Mouse (Mus musculus): ENCODE data around the gene Dnttip2. TPM values are rescaled to one million over a fixed set of nuclear protein-coding genes. Genes with fewer than 3 reads are reported as not detected.
"Not testable (repeated sequence)": the region's sequence is repeated elsewhere in the genome, so short reads cannot be mapped to it uniquely, and the experiment has no call there.

Gene Dnttip2
- polyA plus RNA-seq, 1 experiment from 2014 or later: 61.7 TPM

DNA sequence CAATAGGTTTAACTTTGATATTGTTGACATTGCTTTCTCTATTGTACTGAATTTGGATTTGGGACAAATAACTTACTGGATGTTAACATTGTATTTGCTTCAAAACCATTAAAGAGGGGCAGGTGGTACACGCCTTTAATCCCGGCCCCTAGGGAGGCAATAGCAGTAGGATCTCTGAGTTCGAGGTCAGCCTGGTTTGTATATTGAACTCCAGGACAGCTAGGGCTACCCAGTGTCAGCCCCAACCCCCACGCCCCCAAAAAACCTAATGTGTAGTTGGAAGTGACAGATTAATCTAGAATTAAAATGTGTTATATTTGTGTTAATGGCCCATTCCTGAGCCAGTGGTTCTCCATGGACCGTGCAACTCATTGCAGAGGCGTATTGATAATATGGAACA, 27.8 kb upstream of the Dnttip2 start:
- 29% methylated on average over 6 of the region's 6 CpGs for WGBS

DNA sequence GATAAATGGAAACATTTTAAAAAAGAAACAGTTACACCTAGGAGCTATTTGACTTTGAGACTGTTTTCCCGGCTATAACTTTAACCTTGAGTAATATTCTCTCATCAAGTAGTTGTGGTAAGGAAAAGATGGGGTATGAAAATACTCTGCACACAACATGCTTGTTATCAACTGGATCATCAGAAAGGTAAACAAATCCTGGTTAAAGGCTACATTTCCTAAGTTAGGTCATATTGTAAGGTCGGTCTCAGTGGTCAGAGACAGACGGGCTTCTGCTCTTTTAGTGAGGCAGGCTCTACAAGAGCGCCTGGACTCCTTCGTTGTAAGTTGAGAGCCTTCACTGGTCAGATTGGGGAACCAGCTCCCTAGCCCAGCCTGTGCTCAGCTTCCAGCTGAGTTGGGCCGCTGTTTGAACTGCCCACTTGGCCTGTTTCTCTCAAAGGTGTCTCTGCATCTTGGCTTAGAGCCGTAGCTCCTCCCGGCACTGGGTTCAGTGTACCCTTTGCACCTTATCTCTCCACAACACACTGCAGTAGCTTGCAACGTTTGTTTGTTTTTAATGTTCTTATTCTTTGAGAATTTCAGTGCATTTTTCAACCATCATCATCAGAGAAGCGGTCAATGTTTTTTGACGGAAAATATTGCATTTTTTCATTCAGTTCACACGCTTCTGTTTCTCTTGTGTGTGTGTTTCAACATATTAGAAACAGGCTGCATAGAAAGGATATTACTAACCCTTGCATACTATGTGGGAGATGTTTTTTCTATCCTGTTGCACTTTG, 27.0 kb upstream of the Dnttip2 start:
- Histone ChIP-seq H3K27ac (ENCODE audit: low read length) (0 out of 2 replicates have a peak overlapping the region, but pooled peaks have one; percentile 6), H3K4me3 (replicated peaks; ENCODE audit: low read length) (peak overlapping the region; percentile 88), H3K9ac (ENCODE audit: low read length) (peak overlapping the region; percentile 48; the same call in 1 of the 2 replicates), H3K4me1 (ENCODE audit: control insufficient read depth, insufficient read depth, low read length) (peaks cover 16% of the 10 kb centered on the region; the same call in 1 of the 2 replicates), H3K9me3 (replicated peaks; ENCODE audit: control insufficient read depth, low read length) (0 out of 2 replicates have a peak, but pooled peaks cover 3% of the 10 kb centered on the region), H3K4me2 (ENCODE audit: low read depth, low read length) (peak overlapping the region; percentile 81), H3K36me3 (ENCODE audit: control insufficient read depth, insufficient read depth, low read length) (no peaks in the 10 kb centered on the region), H3K27me3 (ENCODE audit: control insufficient read depth, insufficient read depth, low read length) (no peaks in the 10 kb centered on the region)
- WGBS: 47% methylated on average over 12 of the region's 12 CpGs
- no peak for ATAC-seq (ENCODE audit: insufficient read depth, low FRiP score)

More for the DNA sequence above, 27.8 kb upstream of the Dnttip2 start:
- H3K4me3 ChIP-seq (replicated peaks; ENCODE audit: low read length): peak overlapping the region; percentile 88
- H3K36me3 ChIP-seq (ENCODE audit: control insufficient read depth, insufficient read depth, low read length): no peaks in the 10 kb centered on the region
- peak overlapping the region; percentile 81 for H3K4me2 ChIP-seq (ENCODE audit: low read depth, low read length)
- no peak overlapping the region for H3K27ac ChIP-seq (ENCODE audit: low read length)
- ATAC-seq (ENCODE audit: insufficient read depth, low FRiP score): no peak
- H3K27me3 ChIP-seq (ENCODE audit: control insufficient read depth, insufficient read depth, low read length): no peaks in the 10 kb centered on the region
- peak overlapping the region; percentile 90 for H3K9ac ChIP-seq (ENCODE audit: low read length)
- peaks cover 16% of the 10 kb centered on the region; the same call in 1 of the 2 replicates for H3K4me1 ChIP-seq (ENCODE audit: control insufficient read depth, insufficient read depth, low read length)
- 0 out of 2 replicates have a peak, but pooled peaks cover under 1% of the 10 kb centered on the region for H3K9me3 ChIP-seq (replicated peaks; ENCODE audit: control insufficient read depth, low read length)

DNA sequence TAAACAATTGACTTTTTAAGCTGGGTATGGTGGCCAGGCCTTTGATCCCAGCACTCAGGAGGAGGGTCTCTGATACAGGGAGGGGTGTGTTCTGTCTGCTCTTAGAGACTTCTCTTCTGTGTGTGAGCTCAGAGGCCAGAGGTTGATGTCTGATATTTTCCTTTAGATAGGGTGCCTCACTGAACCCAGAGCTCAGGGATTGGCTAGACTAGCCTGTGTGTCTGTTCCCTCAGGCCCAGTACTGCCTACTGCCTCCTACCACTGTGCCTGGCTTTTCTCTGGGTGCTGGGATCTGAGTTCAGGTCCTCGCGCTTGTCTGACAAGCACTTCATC, 26.5 kb upstream of the Dnttip2 start:
- Histone ChIP-seq H3K36me3 (ENCODE audit: control insufficient read depth, insufficient read depth, low read length) (no peaks in the 10 kb centered on the region), H3K27ac (ENCODE audit: low read length) (no peak overlapping the region), H3K4me3 (replicated peaks; ENCODE audit: low read length) (no peak overlapping the region), H3K27me3 (ENCODE audit: control insufficient read depth, insufficient read depth, low read length) (no peaks in the 10 kb centered on the region), H3K4me1 (ENCODE audit: control insufficient read depth, insufficient read depth, low read length) (peaks cover 16% of the 10 kb centered on the region; the same call in 1 of the 2 replicates), H3K9me3 (replicated peaks; ENCODE audit: control insufficient read depth, low read length) (0 out of 2 replicates have a peak, but pooled peaks cover 3% of the 10 kb centered on the region), H3K9ac (ENCODE audit: low read length) (no peak overlapping the region), H3K4me2 (ENCODE audit: low read depth, low read length) (no peak overlapping the region)
- WGBS: 94% methylated on average over 2 of the region's 2 CpGs
- ATAC-seq (ENCODE audit: insufficient read depth, low FRiP score): no peak

DNA sequence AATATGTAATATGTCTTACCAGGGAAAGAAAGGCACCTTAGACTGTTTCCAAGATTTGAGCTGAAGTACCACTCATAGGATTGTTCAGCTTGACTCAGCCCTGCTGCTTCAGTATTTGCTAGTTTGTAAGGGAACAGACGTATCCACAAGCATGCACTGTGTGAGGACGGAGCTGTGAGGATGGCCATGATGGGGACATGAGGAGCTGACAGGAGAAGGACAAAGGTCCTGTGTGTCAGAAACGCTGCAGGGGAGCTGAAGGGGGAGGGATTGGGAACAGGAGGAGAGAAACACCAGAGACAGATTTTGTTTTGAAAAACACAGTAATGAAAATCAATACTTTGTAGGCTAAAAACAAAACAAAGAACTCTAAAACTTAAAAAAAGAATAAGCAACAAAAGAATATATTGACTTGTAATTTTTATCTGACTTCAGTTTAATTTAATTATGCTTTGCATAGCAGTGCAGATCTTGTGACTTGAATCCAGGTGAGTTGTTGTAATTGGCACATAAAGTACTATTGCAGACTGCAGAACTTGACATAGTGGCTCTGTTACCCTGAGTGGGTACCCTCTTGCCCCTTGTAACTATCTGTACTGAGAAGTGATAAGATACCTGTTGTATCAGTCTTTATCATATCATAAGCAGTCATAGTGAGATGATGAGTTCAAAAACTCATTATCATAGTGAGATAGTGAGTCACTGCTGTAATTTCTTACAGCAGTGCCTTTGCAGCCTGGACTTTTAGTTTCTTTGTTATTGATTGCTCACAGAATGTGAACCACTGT, 21.5 kb upstream of the Dnttip2 start:
- no peaks in the 10 kb centered on the region for H3K4me1 ChIP-seq (ENCODE audit: control insufficient read depth, insufficient read depth, low read length)
- ATAC-seq (ENCODE audit: insufficient read depth, low FRiP score): no peak
- H3K27ac ChIP-seq (ENCODE audit: low read length): no peak overlapping the region
- 0 out of 2 replicates have a peak, but pooled peaks cover 3% of the 10 kb centered on the region for H3K9me3 ChIP-seq (replicated peaks; ENCODE audit: control insufficient read depth, low read length)
- 56% methylated on average over 3 of the region's 3 CpGs for WGBS
- H3K4me2 ChIP-seq (ENCODE audit: low read depth, low read length): no peak overlapping the region
- H3K4me3 ChIP-seq (replicated peaks; ENCODE audit: low read length): no peak overlapping the region
- no peak overlapping the region for H3K9ac ChIP-seq (ENCODE audit: low read length)
- no peaks in the 10 kb centered on the region for H3K27me3 ChIP-seq (ENCODE audit: control insufficient read depth, insufficient read depth, low read length)
- no peaks in the 10 kb centered on the region for H3K36me3 ChIP-seq (ENCODE audit: control insufficient read depth, insufficient read depth, low read length)

DNA sequence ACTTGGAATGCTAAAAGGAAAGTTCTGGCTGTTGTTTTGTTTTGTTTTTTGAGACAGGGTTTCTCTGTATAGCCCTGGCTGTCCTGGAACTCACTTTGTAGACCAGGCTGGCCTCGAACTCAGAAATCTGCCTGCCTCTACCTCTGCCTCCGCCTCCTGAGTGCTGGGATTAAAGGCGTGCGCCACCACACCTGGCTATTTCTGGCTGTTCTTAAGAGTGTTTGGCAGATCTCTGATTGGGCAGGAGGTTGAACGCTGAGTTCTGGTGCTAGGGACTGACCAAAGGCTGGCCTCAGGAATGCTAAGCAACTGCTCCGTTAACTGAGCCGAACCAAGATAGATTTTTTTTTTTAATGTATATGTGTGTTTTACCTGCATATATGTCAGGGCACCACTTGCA, 20.1 kb upstream of the Dnttip2 start:
- H3K27ac ChIP-seq (ENCODE audit: low read length); ATAC-seq (ENCODE audit: insufficient read depth, low FRiP score); H3K9ac ChIP-seq (ENCODE audit: low read length); H3K27me3 ChIP-seq (ENCODE audit: control insufficient read depth, insufficient read depth, low read length); H3K36me3 ChIP-seq (ENCODE audit: control insufficient read depth, insufficient read depth, low read length); H3K4me2 ChIP-seq (ENCODE audit: low read depth, low read length); H3K4me3 ChIP-seq (replicated peaks; ENCODE audit: low read length); H3K4me1 ChIP-seq (ENCODE audit: control insufficient read depth, insufficient read depth, low read length); H3K9me3 ChIP-seq (replicated peaks; ENCODE audit: control insufficient read depth, low read length): not testable (repeated sequence)
- WGBS: 85% methylated on average over 7 of the region's 7 CpGs

DNA sequence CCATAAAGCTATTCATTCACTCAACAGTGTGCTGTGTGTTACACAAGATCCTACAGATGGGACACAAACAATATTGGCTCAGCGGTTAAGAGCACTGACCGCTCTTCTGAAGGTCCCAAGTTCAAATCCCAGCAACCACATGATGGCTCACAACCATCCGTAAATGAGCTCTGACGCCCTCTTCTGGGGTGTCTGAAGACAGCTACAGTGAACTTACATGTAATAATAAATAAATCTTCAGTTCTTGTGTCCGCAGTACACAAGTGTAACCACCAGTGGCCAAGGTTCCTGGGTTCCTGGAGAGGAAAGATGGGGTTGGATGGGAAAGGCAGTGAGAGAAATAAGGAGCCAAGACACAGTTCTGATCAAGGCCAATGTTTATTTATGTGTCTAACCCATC, 4.2 kb upstream of the Dnttip2 start:
- ATAC-seq (ENCODE audit: insufficient read depth, low FRiP score): no peak
- WGBS: 70% methylated on average over 5 of the region's 5 CpGs
- peaks cover under 1% of the 10 kb centered on the region for H3K4me1 ChIP-seq (ENCODE audit: control insufficient read depth, insufficient read depth, low read length)

DNA sequence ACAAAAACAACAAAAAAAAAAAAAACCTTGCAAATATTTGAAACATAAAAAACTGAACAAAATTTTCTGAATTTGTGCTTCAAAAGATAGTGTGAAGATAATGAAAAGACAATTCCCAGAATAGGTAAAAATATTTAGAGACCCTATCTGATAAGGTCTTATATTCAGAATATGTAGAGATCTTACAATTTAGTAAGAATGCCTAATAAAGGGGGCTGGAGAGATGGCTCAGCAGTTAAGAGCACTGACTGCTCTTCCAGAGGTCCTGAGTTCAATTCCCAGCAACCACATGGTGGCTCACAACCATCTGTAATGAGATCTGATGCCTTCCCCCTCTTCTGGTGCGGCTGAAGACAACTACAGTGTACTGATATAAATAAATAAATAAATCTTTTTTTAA, 1.6 kb upstream of the Dnttip2 start:
- 72% methylated on average over 1 of the region's 1 CpGs for WGBS
- not testable (repeated sequence) for H3K27ac ChIP-seq (ENCODE audit: low read length); ATAC-seq (ENCODE audit: insufficient read depth, low FRiP score); H3K9ac ChIP-seq (ENCODE audit: low read length); H3K27me3 ChIP-seq (ENCODE audit: control insufficient read depth, insufficient read depth, low read length); H3K36me3 ChIP-seq (ENCODE audit: control insufficient read depth, insufficient read depth, low read length); H3K4me3 ChIP-seq (replicated peaks; ENCODE audit: low read length); H3K4me2 ChIP-seq (ENCODE audit: low read depth, low read length); H3K9me3 ChIP-seq (replicated peaks; ENCODE audit: control insufficient read depth, low read length)
- H3K4me1 ChIP-seq (ENCODE audit: control insufficient read depth, insufficient read depth, low read length): peaks cover 22% of the 10 kb centered on the region

More for the DNA sequence above, 4.2 kb upstream of the Dnttip2 start:
- Histone ChIP-seq H3K4me2 (ENCODE audit: low read depth, low read length) (no peak overlapping the region), H3K27ac (ENCODE audit: low read length) (no peak overlapping the region), H3K9me3 (replicated peaks; ENCODE audit: control insufficient read depth, low read length) (no peaks in the 10 kb centered on the region), H3K27me3 (ENCODE audit: control insufficient read depth, insufficient read depth, low read length) (no peaks in the 10 kb centered on the region), H3K9ac (ENCODE audit: low read length) (no peak overlapping the region), H3K4me3 (replicated peaks; ENCODE audit: low read length) (no peak overlapping the region), H3K36me3 (ENCODE audit: control insufficient read depth, insufficient read depth, low read length) (peaks cover 5% of the 10 kb centered on the region; the same call in 1 of the 2 replicates)

DNA sequence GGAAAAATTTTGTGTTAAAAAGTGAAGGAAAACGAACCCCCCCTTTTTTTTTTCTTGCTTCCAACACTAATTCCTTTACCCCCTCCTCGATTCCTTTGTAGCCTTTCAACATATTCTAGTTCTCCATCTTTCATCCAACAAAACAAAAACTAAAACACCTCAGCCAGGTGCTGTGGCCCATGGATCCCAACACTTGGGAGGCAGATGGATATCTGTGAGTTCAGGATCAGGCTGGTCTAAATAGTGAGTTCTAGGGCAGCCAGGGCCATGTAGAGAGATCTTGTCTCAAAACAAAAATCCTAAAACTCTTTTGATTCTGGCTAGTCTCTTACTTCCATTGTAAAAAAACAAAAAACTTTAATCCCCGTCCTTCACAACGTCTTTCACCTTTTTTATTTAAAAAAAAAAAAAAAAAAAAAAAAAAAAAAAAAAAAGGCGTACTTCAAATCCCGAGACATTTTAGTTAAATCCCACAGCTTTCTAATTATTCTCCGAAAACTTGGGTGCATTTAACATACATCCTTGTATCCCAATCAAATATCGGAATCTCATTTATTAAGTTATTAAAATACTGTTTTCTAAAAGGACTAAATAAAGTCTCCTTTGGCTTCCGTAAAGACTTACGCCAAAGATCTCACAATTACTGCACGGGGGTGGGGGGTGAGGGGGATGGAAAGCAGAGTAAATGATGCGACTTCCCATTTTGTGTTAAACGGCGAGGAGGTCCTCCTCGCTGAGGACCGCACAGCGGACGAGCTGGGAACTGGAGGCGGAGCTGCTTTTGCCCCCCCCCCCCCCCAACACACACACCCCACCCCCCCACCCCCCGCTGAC, 564 bp upstream of the Dnttip2 start:
- Histone ChIP-seq H3K4me1 (ENCODE audit: control insufficient read depth, insufficient read depth, low read length) (peaks cover 28% of the 10 kb centered on the region), H3K4me2 (ENCODE audit: low read depth, low read length) (peak overlapping the region; percentile 45), H3K27me3 (ENCODE audit: control insufficient read depth, insufficient read depth, low read length) (no peaks in the 10 kb centered on the region), H3K4me3 (replicated peaks; ENCODE audit: low read length) (peak overlapping the region; percentile 87), H3K27ac (ENCODE audit: low read length) (no peak overlapping the region), H3K36me3 (ENCODE audit: control insufficient read depth, insufficient read depth, low read length) (0 out of 2 replicates have a peak, but pooled peaks cover 4% of the 10 kb centered on the region), H3K9ac (ENCODE audit: low read length) (peak overlapping the region; percentile 87), H3K9me3 (replicated peaks; ENCODE audit: control insufficient read depth, low read length) (no peaks in the 10 kb centered on the region)
- no peak for ATAC-seq (ENCODE audit: insufficient read depth, low FRiP score)
- WGBS: 11% methylated on average over 19 of the region's 20 CpGs

Measured in stomach, embryonic 16.5 days (tissue).